Mouse (Mus musculus): ENCODE measurements around the gene Tnn. TPM values are rescaled to one million over a fixed set of nuclear protein-coding genes. Genes with fewer than 3 reads are reported as not detected.

Gene Tnn
- polyA plus RNA-seq, 1 experiment from 2014 or later, result not detected

DNA sequence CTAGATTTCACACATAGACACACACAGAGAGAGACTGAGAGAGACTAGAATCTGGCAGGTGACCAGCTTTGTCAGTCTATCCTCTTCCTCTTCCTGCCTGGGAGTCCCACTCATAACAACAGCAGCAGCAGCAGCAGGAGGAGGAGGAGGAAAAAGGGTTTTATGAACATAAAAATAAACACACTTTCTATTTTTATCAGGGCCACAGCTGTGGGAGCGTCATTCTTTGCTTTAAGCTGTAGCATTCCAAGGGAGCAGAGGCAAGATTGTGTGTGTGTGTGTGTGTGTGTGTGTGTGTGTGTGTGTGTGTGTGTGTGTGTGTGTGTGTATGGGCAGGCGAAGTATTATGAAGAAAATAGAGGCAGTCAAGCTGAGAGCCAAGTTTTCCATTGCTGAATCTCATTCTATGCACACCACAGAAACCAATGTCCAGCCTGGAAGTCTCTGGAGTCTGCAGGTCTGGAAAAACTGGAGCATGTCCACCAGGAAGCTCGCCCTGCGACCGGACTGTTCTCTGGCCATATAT, 116.3 kb downstream of the Tnn start:
- no peaks in the 10 kb centered on the region for H3K27me3 ChIP-seq (ENCODE audit: insufficient read depth, low read length)
- H3K4me1 ChIP-seq (ENCODE audit: insufficient read depth), result peaks cover 10% of the 10 kb centered on the region
- TF ChIP-seq CTCF (IDR thresholded peaks at IDR 0.05; ENCODE audit: low read depth), result no peak
- no peak for TF ChIP-seq EP300 (IDR thresholded peaks at IDR 0.05; ENCODE audit: low read depth)
- no peaks in the 10 kb centered on the region for H3K36me3 ChIP-seq (replicated peaks; ENCODE audit: insufficient read depth, low read length)
- no peak overlapping the region for H3K9ac ChIP-seq (replicated peaks)
- H3K27ac ChIP-seq (ENCODE audit: low read depth), result 0 out of 2 replicates have a peak overlapping the region, but pooled peaks have one; percentile 53
- 53% methylated on average over 5 of the region's 5 CpGs for WGBS (ENCODE audit: insufficient replicate concordance)
- DNase-seq (no peak), ATAC-seq (no peak)
- no peak overlapping the region for H3K4me2 ChIP-seq (ENCODE audit: low read depth, low read length)
- H3K4me3 ChIP-seq (ENCODE audit: low read depth, low read length), result no peak overlapping the region
- no peaks in the 10 kb centered on the region for H3K9me3 ChIP-seq (ENCODE audit: low read length)

DNA sequence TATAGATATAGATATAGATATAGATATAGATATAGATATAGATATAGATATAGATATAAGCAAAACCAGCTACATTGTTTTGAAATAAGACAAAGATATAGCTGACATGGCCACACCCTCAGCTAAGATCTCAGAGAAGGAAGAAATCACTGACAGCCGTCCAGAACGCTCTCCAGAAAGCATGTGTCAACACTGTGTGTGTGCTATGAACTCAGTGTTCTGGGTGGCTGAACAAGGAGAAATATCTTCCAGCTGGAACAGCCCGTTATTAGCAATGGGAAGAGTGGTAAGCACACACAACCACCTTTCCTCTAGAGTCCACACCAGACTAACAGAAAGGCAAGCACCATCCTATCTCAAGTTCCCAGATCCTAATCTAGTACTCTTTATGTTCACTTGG, 117.8 kb downstream of the Tnn start:
- no peaks in the 10 kb centered on the region for H3K36me3 ChIP-seq (replicated peaks; ENCODE audit: insufficient read depth, low read length)
- TF ChIP-seq EP300 (IDR thresholded peaks at IDR 0.05; ENCODE audit: low read depth), result no peak
- no peak for TF ChIP-seq CTCF (IDR thresholded peaks at IDR 0.05; ENCODE audit: low read depth)
- H3K9me3 ChIP-seq (ENCODE audit: low read length), result no peaks in the 10 kb centered on the region
- WGBS (ENCODE audit: insufficient replicate concordance), result 60% methylated on average over 3 of the region's 3 CpGs
- H3K9ac ChIP-seq (replicated peaks), result no peak overlapping the region
- no peaks in the 10 kb centered on the region for H3K27me3 ChIP-seq (ENCODE audit: insufficient read depth, low read length)
- H3K4me2 ChIP-seq (ENCODE audit: low read depth, low read length), result no peak overlapping the region
- ATAC-seq (no peak), DNase-seq (no peak)
- H3K4me1 ChIP-seq (ENCODE audit: insufficient read depth), result peaks cover 10% of the 10 kb centered on the region
- H3K4me3 ChIP-seq (ENCODE audit: low read depth, low read length), result no peak overlapping the region
- H3K27ac ChIP-seq (ENCODE audit: low read depth), result no peak overlapping the region

Other genes with a start within 250 kb of the Tnn start
- 16.5 and 23.0 TPM in 2 replicates for gene 4930523C07Rik, start 109.2 kb downstream of the Tnn start, polyA plus RNA-seq (2015; fragmentation: Nextera tagmentation; extraction: Ambion mirVana)
- gene Mrps14, start 41.6 kb upstream of the Tnn start, polyA plus RNA-seq (2015; fragmentation: Nextera tagmentation; extraction: Ambion mirVana), result 160 and 167 TPM in 2 replicates
- 66.0 and 75.2 TPM in 2 replicates for gene Cacybp, start 59.3 kb upstream of the Tnn start, polyA plus RNA-seq (2015; fragmentation: Nextera tagmentation; extraction: Ambion mirVana)

All from liver, postnatal 0 days (tissue).